Mouse (Mus musculus) thymus, adult 2 months (tissue): ENCODE results near the gene Clca2.

Experiments
- CTCF ChIP-seq: fragments of 200-500 bp; IDR thresholded peaks from 2 replicates; pipeline ENCODE4 v1.5.1; 2012; ENCODE audit warnings: mild to moderate bottlenecking, control low read depth, low read length, moderate library complexity, borderline replicate concordance; ENCODE audit not compliant: control insufficient read depth, poor library complexity, insufficient read depth; ENCODE audit errors: extremely low read depth
- POLR2A ChIP-seq: fragments of 200-500 bp; IDR thresholded peaks from 2 replicates; pipeline ENCODE4 v1.6.1; 2012; ENCODE audit warnings: mild to moderate bottlenecking, low read length, control low read depth, moderate library complexity; ENCODE audit not compliant: control insufficient read depth, poor library complexity, insufficient read depth; ENCODE audit errors: extremely low read depth

GRCm38 (mm10) chr3:145072339-145072738 lies 26.9 kb downstream of the Clca2 start:
- no peak for TF ChIP-seq POLR2A
- TF ChIP-seq CTCF: no peak
